Mouse (Mus musculus) ES-E14 (cell line): ENCODE measurements around the gene Dgkd.

Source experiments
- CHD2 ChIP-seq: IDR thresholded peaks from 2 replicates; pipeline ENCODE4 v1.6.1; 2014; ENCODE audit warnings: mild to moderate bottlenecking, low read depth, low read length, inconsistent platforms
- HCFC1 ChIP-seq: IDR thresholded peaks from 2 replicates; pipeline ENCODE4 v1.6.1; 2012; ENCODE audit warnings: low read length, inconsistent platforms, borderline replicate concordance; ENCODE audit not compliant: insufficient read depth
- MAFK ChIP-seq: IDR thresholded peaks from 2 replicates; pipeline ENCODE4 v1.6.1; 2014; ENCODE audit warnings: mild to moderate bottlenecking, low read depth, low read length, inconsistent platforms; ENCODE audit not compliant: insufficient read depth
- ZC3H11A ChIP-seq: IDR thresholded peaks from 2 replicates; pipeline ENCODE4 v1.6.1; 2012; ENCODE audit warnings: low read depth, mild to moderate bottlenecking, inconsistent platforms, low read length, borderline replicate concordance
- ZNF384 ChIP-seq: IDR thresholded peaks from 2 replicates; pipeline ENCODE4 v1.6.1; 2012; ENCODE audit warnings: low read depth, low read length, inconsistent platforms

DNA sequence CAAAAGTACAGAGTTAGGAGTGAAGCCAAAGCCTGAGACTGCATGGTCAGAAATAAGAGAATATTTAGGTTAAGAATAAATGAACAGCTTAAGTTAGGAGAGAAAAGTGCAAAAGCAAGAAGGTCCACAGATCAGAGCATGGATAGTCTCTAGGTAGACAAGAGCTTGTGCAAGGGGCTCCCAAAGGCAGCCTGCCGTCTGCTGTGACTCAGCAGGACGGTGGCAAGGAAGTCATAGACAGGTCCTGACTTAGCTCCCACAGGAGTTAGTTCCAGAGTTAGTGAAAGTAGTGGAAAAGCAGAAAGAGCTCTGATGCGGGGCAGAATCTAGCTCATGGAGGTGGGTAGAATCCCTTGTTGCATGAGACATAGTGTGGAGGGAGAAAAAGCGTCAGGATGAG lies 117.3 kb downstream of the Dgkd start:
- TF ChIP-seq ZNF384 (no peak), ZC3H11A (no peak), MAFK (no peak), HCFC1 (no peak), CHD2 (no peak)
